In genomic region chr1:36744268-36744944, GRCm38 (mm10) we compare ENCODE assay signal across 8 mouse cellular contexts. TPM values are rescaled to one million over a fixed set of nuclear protein-coding genes. Genes with fewer than 3 reads are reported as not detected.
DNase-seq lines count a peak whose midpoint lies in the region; ATAC-seq lines count a peak whose summit lies in the region.

No protein-coding gene starts in this region.

- H3K9me3 ChIP-seq in hindbrain, embryonic 15.5 days: no peaks in the 10 kb centered on the region

- H3K9ac ChIP-seq in hindbrain, embryonic 15.5 days: no peak overlapping the region

- DNase-seq in R1 (ENCODE audit: low read depth, low spot score): peak; percentile 79
- peak; percentile 68 for DNase-seq in cerebellum, adult 9-11 months
- peak; percentile 74 to 76 for DNase-seq in frontal cortex, postnatal 14 days (ENCODE audit: low spot score in 2 of 2)
- DNase-seq in layer of hippocampus, postnatal 25 days (ENCODE audit: extremely low spot score in 1 of 2, low spot score in 1 of 2): peak; percentile 72 to 78
- DNase-seq in lung, postnatal 10 days: peak; percentile 78
- DNase-seq in retina, adult 2 months (ENCODE audit: low read depth, low spot score): peak; percentile 41
- DNase-seq in thymus, postnatal 36 days: peak; percentile 82 to 86

- ATAC-seq in hindbrain, embryonic 15.5 days (ENCODE audit: low FRiP score, low read depth): peak; percentile 85

- H3K4me1 ChIP-seq in hindbrain, embryonic 15.5 days (replicated peaks): peaks cover 13% of the 10 kb centered on the region

- H3K27ac ChIP-seq in hindbrain, embryonic 15.5 days (replicated peaks): peak overlapping the region; percentile 52

- 18% methylated on average over 17 of the region's 17 CpGs for whole genome bisulfite sequencing in hindbrain, embryonic 15.5 days

- H3K4me3 ChIP-seq in hindbrain, embryonic 15.5 days: peak overlapping the region; percentile 31

- no peaks in the 10 kb centered on the region for H3K36me3 ChIP-seq in hindbrain, embryonic 15.5 days

- H3K4me2 ChIP-seq in hindbrain, embryonic 15.5 days: peak overlapping the region; percentile 56

- no peaks in the 10 kb centered on the region for H3K27me3 ChIP-seq in hindbrain, embryonic 15.5 days

RNA-seq across cellular contexts. Expression of gene Zap70, which starts 17.2 kb away (rescaled TPM):
- 1.4 and 1.5 TPM in 2 replicates for polyA plus RNA-seq in hindbrain, embryonic 15.5 days (2015; fragmentation: Nextera tagmentation; extraction: Ambion mirVana)
- 1 to 10 TPM; 3.2 to 3.4 TPM for total RNA-seq in layer of hippocampus, postnatal 25 days (2021)

RNA-seq across cellular contexts. Expression of gene Actr1b, which starts 30.2 kb away (rescaled TPM):
- 107 and 110 TPM in 2 replicates for polyA plus RNA-seq in hindbrain, embryonic 15.5 days (2015; fragmentation: Nextera tagmentation; extraction: Ambion mirVana)
- 100 to 1,000 TPM; 247 to 266 TPM for total RNA-seq in layer of hippocampus, postnatal 25 days (2021)

RNA-seq across cellular contexts. Expression of gene 4933424G06Rik, which starts 34.5 kb away (rescaled TPM):
- 0.56 and 0.64 TPM in 2 replicates for polyA plus RNA-seq in hindbrain, embryonic 15.5 days (2015; fragmentation: Nextera tagmentation; extraction: Ambion mirVana)
- 1 to 10 TPM in 1 of 2 experiments, not detected in 1; 1.6 TPM for total RNA-seq in layer of hippocampus, postnatal 25 days (2021)

RNA-seq across cellular contexts. Expression of gene Cox5b, which starts 53.2 kb away (rescaled TPM):
- polyA plus RNA-seq in hindbrain, embryonic 15.5 days (2015; fragmentation: Nextera tagmentation; extraction: Ambion mirVana): 713 and 784 TPM in 2 replicates
- total RNA-seq in layer of hippocampus, postnatal 25 days (2021): 100 to 1,000 TPM; 725 to 736 TPM

Comparison
In these comparisons a context has a peak if more than half of its experiments do, and no peak if none do; other contexts are left out.
1. Peak in every context shown above with its lines: DNase-seq, ATAC-seq, H3K4me3 ChIP-seq and H3K27ac ChIP-seq.